Mouse (Mus musculus) left cerebral cortex, postnatal 25 days (tissue): ENCODE measurements around the gene Wnt6. TPM values are rescaled to one million over a fixed set of nuclear protein-coding genes. Genes with fewer than 3 reads are reported as not detected.

Experiments used
- DNase-seq, 2 experiments: peaks; one replicate each; pipeline ENCODE4 v3.0.0; 2022; ENCODE audit warnings: low spot score in 2 of 2, mixed read lengths in 1 of 2
- intact Hi-C: fragments of 180-260 bp; cut with DNase I; formaldehyde crosslinking; loops from one replicate; pipeline ENCODE4 v1.15.1; 2025
- total RNA-seq, 2 experiments: library from RNA; stranded (reverse); gene quantifications; 2 replicates each; pipeline ENCODE4 v1.2.3; 2021

Gene Wnt6
- 1 to 10 TPM; 2.2 to 3.5 TPM for total RNA-seq

DNA sequence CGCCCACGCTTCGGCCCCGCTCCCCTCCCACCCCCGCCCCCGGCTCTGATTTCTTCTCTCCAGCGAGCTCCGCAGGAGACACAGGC lies at the start of gene Wnt6:
TSS of gene Wnt6 (plus strand) at position 48 of the 86 bp plus-strand sequence.
- DNase-seq, result no peak
- intact Hi-C loops, result no loop called here

- DNase-seq, result no peak
- intact Hi-C loops, result no loop called here
Observed at GRCm38 (mm10) chr1:74723748-74724147, 47.9 kb upstream of the Wnt6 start.

GRCm38 (mm10) chr1:74726114-74726513 lies 45.6 kb upstream of the Wnt6 start:
- no peak for DNase-seq
- intact Hi-C loops, result no loop called here

GRCm38 (mm10) chr1:74726674-74727073 lies 45.0 kb upstream of the Wnt6 start:
- DNase-seq, result no peak
- intact Hi-C loops, result no loop called here

GRCm38 (mm10) chr1:74728446-74728845 lies 43.2 kb upstream of the Wnt6 start:
- DNase-seq, result no peak
- intact Hi-C loops, result no loop called here

DNA sequence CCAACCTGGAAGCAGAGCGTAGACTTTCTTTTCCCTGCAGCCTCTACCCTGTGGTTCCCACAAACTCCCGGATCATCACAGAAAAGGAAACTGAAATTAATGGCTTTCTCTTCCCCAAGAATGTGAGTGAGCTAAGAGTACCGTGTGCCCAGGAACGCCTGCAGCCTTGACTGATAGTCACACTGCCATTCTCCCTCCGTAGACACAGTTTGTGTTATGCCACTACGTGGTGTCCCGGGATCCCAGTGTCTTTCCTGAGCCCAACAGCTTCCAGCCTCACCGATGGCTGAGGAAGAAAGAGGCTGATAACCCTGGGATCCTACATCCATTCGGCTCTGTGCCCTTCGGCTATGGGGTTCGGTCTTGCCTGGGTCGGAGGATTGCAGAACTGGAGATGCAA lies 34.7 kb upstream of the Wnt6 start:
- no peak for DNase-seq
- intact Hi-C loops, result no loop called here

GRCm38 (mm10) chr1:74737500-74737899 lies 34.2 kb upstream of the Wnt6 start:
- no peak for DNase-seq
- intact Hi-C loops, result no loop called here

GRCm38 (mm10) chr1:74740846-74741245 lies 30.8 kb upstream of the Wnt6 start:
- DNase-seq, result no peak
- intact Hi-C loops, result no loop called here

- intact Hi-C loops, result no loop called here
- no peak for DNase-seq
Observed at GRCm38 (mm10) chr1:74747335-74747734, 24.4 kb upstream of the Wnt6 start.

GRCm38 (mm10) chr1:74748643-74749271 lies 22.9 kb upstream of the Wnt6 start, which contains the start of gene Prkag3:
Gene Prkag3 (minus strand): TSS chr1:74749221.
- peak; percentile 28 to 44 for DNase-seq
- intact Hi-C loops, result no loop called here

DNA sequence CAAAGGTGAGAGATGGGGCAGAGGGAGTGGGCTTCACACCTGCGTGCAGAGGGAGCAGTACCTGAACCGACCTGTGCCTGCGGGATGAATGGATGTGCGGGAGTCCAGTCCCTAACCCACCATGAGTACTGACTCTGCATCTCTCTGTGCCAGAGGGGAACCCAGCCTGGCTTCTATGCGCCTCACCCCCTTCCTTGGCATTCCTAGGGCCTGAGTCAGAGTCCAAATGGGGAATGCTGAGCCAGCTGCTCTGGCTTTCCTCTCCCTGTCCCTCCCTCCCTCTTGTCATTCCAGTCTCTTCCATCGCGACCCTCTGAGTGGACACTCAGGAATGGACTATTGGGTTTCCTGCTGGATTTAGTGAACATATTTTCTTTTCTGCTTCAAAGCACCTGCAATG lies 22.4 kb upstream of the Wnt6 start:
- DNase-seq, result peak in 1 of 2 experiments; percentile 23
- intact Hi-C loops, result no loop called here

DNA sequence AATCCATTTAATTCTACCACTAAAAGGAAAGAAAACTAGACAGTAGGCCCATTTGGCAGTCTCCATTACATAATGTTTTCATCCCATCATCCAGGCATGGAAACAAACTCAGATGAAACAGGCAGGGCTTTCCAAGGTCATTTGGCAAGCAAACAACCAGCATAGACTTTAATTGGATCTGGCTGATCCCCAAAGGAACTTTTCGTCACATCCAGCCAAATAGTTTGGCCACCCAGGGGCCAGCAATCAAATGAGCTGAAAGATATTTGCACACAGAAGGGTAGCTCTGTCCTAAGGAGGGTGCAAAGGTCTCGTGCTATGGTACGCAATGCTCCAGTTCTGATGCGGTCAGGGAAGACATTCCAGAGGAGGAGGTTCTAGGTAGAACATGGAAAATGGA lies 21.0 kb upstream of the Wnt6 start:
- peak in 1 of 2 experiments; percentile 52 for DNase-seq
- intact Hi-C loops, result loop anchor here (10.0 kb wide), 1 partner anchor 106 kb away; no protein-coding TSS in a partner anchor

GRCm38 (mm10) chr1:74752150-74752549 lies 19.5 kb upstream of the Wnt6 start:
- no peak for DNase-seq
- intact Hi-C loops, result loop anchor here (10.0 kb wide), 1 partner anchor 107 kb away; no protein-coding TSS in a partner anchor

- intact Hi-C loops, result loop anchor here (10.0 kb wide), 1 partner anchor 108 kb away; no protein-coding TSS in a partner anchor
Observed at GRCm38 (mm10) chr1:74752833-74753232, 18.9 kb upstream of the Wnt6 start.

GRCm38 (mm10) chr1:74753266-74753974 lies 18.3 kb upstream of the Wnt6 start:
- intact Hi-C loops, result loop anchor here (10.0 kb wide), 1 partner anchor 109 kb away; no protein-coding TSS in a partner anchor
- peak in 1 of 2 experiments; percentile 18 for DNase-seq

More at GRCm38 (mm10) chr1:74752833-74753232, 18.9 kb upstream of the Wnt6 start:
- no peak for DNase-seq

DNA sequence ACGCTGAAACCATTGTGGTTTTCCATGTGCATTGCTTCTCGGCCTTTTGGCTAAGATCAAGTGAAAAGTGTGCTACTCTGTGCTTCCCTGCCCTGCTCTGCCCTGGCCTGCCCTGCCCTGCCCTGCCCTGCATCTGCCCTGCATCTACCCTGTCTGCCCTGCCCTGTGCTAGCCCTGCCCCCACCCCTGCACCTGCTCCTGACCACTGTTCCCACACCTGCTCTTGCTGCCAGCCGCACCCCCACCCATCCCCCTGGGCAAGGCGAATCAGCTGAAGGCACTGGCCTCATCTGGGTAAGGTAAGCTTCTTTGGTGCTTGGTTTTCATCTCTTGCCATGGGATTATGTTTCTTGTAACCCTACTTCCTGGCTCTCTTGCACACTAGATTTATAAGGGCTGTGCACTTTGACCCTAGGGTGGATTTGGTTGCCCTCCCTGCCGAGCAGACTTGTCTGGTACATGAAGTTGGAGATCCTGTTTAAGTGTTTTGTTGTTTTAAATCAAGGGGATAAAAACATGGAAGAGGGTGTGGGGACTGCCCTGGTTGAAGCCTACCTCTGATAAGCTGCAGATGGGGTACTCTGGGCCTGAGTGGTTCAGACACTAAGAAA lies 17.4 kb upstream of the Wnt6 start:
- intact Hi-C loops, result loop anchor here (10.0 kb wide), 1 partner anchor 109 kb away; no protein-coding TSS in a partner anchor
- no peak for DNase-seq

DNA sequence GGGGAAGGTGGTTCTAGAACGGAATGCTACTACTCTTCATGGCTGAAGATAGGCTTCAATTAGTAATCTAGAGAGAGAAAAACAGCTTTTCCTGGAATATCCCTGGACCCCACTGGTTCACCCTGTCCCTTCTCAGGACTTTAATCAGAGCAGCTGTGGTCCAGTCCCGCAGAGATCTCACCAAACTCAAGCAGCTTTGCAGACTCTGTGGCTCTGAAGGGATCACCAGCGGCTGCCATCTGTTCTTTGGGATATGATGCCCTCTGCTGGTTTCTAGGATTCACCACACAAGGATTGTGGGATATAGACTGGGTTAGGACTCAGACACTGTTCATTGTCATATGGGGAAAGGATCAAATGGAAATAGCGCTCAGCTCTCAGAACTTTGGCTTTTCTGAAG lies 11.9 kb upstream of the Wnt6 start:
- DNase-seq, result peak; percentile 63 to 70
- intact Hi-C loops, result loop anchor here (5.0 to 10.0 kb wide), 3 partner anchors 115 to 297 kb away; no protein-coding TSS in a partner anchor

DNA sequence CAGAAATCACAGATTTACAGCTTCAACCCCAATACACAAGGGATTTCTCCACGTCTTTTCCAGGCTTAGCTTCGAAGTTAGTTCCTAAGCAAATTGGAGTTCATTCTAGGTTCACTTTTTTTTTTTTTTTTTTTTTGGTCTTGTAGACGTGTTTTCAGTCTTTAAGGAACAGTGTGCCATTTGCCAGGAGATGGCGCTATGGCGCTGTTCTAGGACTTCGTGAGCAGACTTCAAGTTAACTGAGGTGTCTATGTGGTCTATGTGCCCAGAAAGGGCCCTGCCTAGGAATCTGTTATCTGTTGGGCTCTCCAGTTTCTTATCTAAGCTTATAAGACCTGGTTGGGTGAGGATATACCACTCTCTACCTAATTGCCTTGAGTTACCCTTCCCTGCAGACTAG lies 8.6 kb upstream of the Wnt6 start:
- intact Hi-C loops, result loop anchor here (5.0 kb wide), 1 partner anchor 254 kb away; no protein-coding TSS in a partner anchor
- DNase-seq, result peak; percentile 63 to 81

GRCm38 (mm10) chr1:74770727-74771466 lies 795 bp upstream of the Wnt6 start:
- intact Hi-C loops, result no loop called here
- no peak for DNase-seq

DNA sequence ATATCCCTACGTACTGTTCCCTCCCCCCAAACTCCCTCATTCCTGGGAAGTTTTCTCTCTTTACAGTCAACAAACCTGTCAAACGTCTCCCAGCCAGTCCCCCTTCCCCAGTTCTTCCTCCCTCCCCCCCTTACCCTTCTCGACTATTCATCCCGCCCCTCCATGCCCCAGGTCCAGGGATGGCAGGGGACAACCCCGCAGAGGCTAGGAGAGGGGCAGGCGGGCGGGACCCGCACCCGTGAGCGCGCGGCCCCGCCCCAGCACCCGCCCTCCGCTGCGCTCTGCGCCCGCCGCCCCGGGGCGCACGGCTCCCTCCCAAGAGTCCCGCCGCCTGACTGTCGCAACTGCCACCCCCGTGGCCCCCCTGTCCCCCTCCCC lies 236 bp upstream of the Wnt6 start:
- intact Hi-C loops, result no loop called here
- no peak for DNase-seq
